Mouse (Mus musculus): ENCODE measurements around the gene Sult3a1.
"Not testable (repeated sequence)": the region's sequence is repeated elsewhere in the genome, so short reads cannot be mapped to it uniquely, and the experiment has no call there.

Gene Sult3a1

GRCm38 (mm10) chr10:33857421-33857820 is at the start of gene Sult3a1:
Gene Sult3a1 (plus strand): TSS chr10:33857721.
- DNase-seq, result no peak

- no peak for DNase-seq
Observed at GRCm38 (mm10) chr10:33811807-33812206, 45.7 kb upstream of the Sult3a1 start.

GRCm38 (mm10) chr10:33814266-33814665 is 43.3 kb upstream of the Sult3a1 start:
- DNase-seq, result no peak

GRCm38 (mm10) chr10:33816923-33817322 is 40.6 kb upstream of the Sult3a1 start:
- no peak for DNase-seq

GRCm38 (mm10) chr10:33820892-33821291 is 36.6 kb upstream of the Sult3a1 start:
- DNase-seq, result no peak

GRCm38 (mm10) chr10:33865994-33866393 is 8.5 kb downstream of the Sult3a1 start:
- DNase-seq, result no peak

GRCm38 (mm10) chr10:33870441-33870840 is 12.9 kb downstream of the Sult3a1 start:
- no peak for DNase-seq

GRCm38 (mm10) chr10:33872672-33873398 is 15.3 kb downstream of the Sult3a1 start:
- no peak for DNase-seq

- not testable (repeated sequence) for DNase-seq
Observed at GRCm38 (mm10) chr10:33882411-33882810, 24.9 kb downstream of the Sult3a1 start.

GRCm38 (mm10) chr10:33901520-33901919 is 44.0 kb downstream of the Sult3a1 start:
- DNase-seq, result not testable (repeated sequence)

GRCm38 (mm10) chr10:33904530-33905481 is 47.3 kb downstream of the Sult3a1 start, which contains the start of gene Rsph4a:
Gene Rsph4a (plus strand): TSS chr10:33905111.
- no peak for DNase-seq

- DNase-seq, result no peak
Observed at GRCm38 (mm10) chr10:33905489-33905888, 48.0 kb downstream of the Sult3a1 start.
